In genomic region chr11:19019204-19020171, GRCm38 (mm10) we compare ENCODE assay signal across 8 mouse cellular contexts. TPM values are rescaled to one million over a fixed set of nuclear protein-coding genes. Genes with fewer than 3 reads are reported as not detected.
DNase-seq lines count a peak whose midpoint lies in the region; ATAC-seq lines count a peak whose summit lies in the region.

No protein-coding gene starts in this region.

- ATAC-seq in erythroblast, adult 5-6 weeks (replicated peaks; ENCODE audit: low FRiP score, poor library complexity, severe bottlenecking): no peak
- no peak for ATAC-seq in heart, embryonic 13.5 days (ENCODE audit: extremely low read depth, insufficient number of reproducible peaks, low FRiP score, low TSS enrichment)
- peak; percentile 71 for ATAC-seq in midbrain, embryonic 12.5 days (ENCODE audit: low FRiP score, low read depth)
- ATAC-seq in megakaryocyte progenitor cell, adult 5-6 weeks (replicated peaks; ENCODE audit: poor library complexity): no peak

- peak; percentile 77 for DNase-seq in R1 (ENCODE audit: low read depth, low spot score)
- DNase-seq in embryonic facial prominence, embryonic 10.5 days (ENCODE audit: low spot score): peak; percentile 82
- peak; percentile 74 to 80 for DNase-seq in kidney, postnatal 4 days

- H3K9ac ChIP-seq in heart, embryonic 13.5 days: peak overlapping the region; percentile 100
- peak overlapping the region; percentile 95 for H3K9ac ChIP-seq in midbrain, embryonic 12.5 days (replicated peaks)

- peaks cover 81% of the 10 kb centered on the region for H3K27me3 ChIP-seq in erythroblast, embryonic 14.5 days (ENCODE audit: control insufficient read depth)
- peaks cover 44% of the 10 kb centered on the region for H3K27me3 ChIP-seq in embryonic facial prominence, embryonic 10.5 days (replicated peaks; ENCODE audit: low read depth, poor library complexity, severe bottlenecking)
- H3K27me3 ChIP-seq in heart, embryonic 13.5 days (replicated peaks): no peaks in the 10 kb centered on the region
- H3K27me3 ChIP-seq in midbrain, embryonic 12.5 days: peaks cover 17% of the 10 kb centered on the region

- peak overlapping the region; percentile 55 for H3K4me3 ChIP-seq in erythroblast, embryonic 14.5 days (replicated peaks)
- H3K4me3 ChIP-seq in embryonic facial prominence, embryonic 10.5 days: peak overlapping the region; percentile 78
- H3K4me3 ChIP-seq in heart, embryonic 13.5 days: peak overlapping the region; percentile 84
- peak overlapping the region; percentile 69 for H3K4me3 ChIP-seq in midbrain, embryonic 12.5 days

- H3K36me3 ChIP-seq in erythroblast, embryonic 14.5 days (ENCODE audit: control insufficient read depth): no peaks in the 10 kb centered on the region
- peaks cover 11% of the 10 kb centered on the region; the same call in 1 of the 2 replicates for H3K36me3 ChIP-seq in embryonic facial prominence, embryonic 10.5 days (replicated peaks)
- peaks cover 9% of the 10 kb centered on the region for H3K36me3 ChIP-seq in heart, embryonic 13.5 days
- H3K36me3 ChIP-seq in midbrain, embryonic 12.5 days: no peaks in the 10 kb centered on the region

- peak overlapping the region; percentile 99 for H3K27ac ChIP-seq in embryonic facial prominence, embryonic 10.5 days (replicated peaks)
- H3K27ac ChIP-seq in heart, embryonic 13.5 days (replicated peaks): peak overlapping the region; percentile 100
- H3K27ac ChIP-seq in midbrain, embryonic 12.5 days (replicated peaks): peak overlapping the region; percentile 98

- peaks cover 2% of the 10 kb centered on the region for H3K4me1 ChIP-seq in erythroblast, embryonic 14.5 days (ENCODE audit: control insufficient read depth)
- H3K4me1 ChIP-seq in embryonic facial prominence, embryonic 10.5 days: peaks cover 35% of the 10 kb centered on the region
- H3K4me1 ChIP-seq in heart, embryonic 13.5 days: peaks cover 29% of the 10 kb centered on the region
- peaks cover 29% of the 10 kb centered on the region for H3K4me1 ChIP-seq in midbrain, embryonic 12.5 days

- peaks cover 3% of the 10 kb centered on the region; the same call in 1 of the 2 replicates for H3K9me3 ChIP-seq in erythroblast, embryonic 14.5 days (ENCODE audit: control insufficient read depth, low read length)
- no peaks in the 10 kb centered on the region for H3K9me3 ChIP-seq in embryonic facial prominence, embryonic 10.5 days
- no peaks in the 10 kb centered on the region for H3K9me3 ChIP-seq in heart, embryonic 13.5 days
- no peaks in the 10 kb centered on the region for H3K9me3 ChIP-seq in midbrain, embryonic 12.5 days

- WGBS in embryonic facial prominence, embryonic 10.5 days: under 1% methylated on average over 67 of the region's 67 CpGs
- under 1% methylated on average over 67 of the region's 67 CpGs for WGBS in heart, embryonic 13.5 days
- under 1% methylated on average over 62 of the region's 67 CpGs for WGBS in midbrain, embryonic 12.5 days

- peak overlapping the region; percentile 70 for H3K4me2 ChIP-seq in heart, embryonic 13.5 days
- peak overlapping the region; percentile 91 for H3K4me2 ChIP-seq in midbrain, embryonic 12.5 days (replicated peaks)

RNA-seq across cellular contexts. Expression of gene Meis1, which starts 0.7 kb away (rescaled TPM):
- 0.06 and 0.10 TPM in 2 replicates for polyA plus RNA-seq in erythroblast, embryonic 14.5 days (2012)
- total RNA-seq in erythroblast, adult 5-6 weeks (2015; ENCODE audit: low replicate concordance): 0.38 and 2.5 TPM in 2 replicates
- total RNA-seq in erythroblast, adult 5-6 weeks (2017; ENCODE audit: low replicate concordance): 2.4 and 3.3 TPM in 2 replicates
- 73.3 and 89.6 TPM in 2 replicates for polyA plus RNA-seq in embryonic facial prominence, embryonic 10.5 days (2016; fragmentation: Nextera tagmentation; extraction: Ambion mirVana)
- polyA plus RNA-seq in heart, embryonic 13.5 days (2015; fragmentation: Nextera tagmentation; extraction: Ambion mirVana): 65.4 and 68.5 TPM in 2 replicates
- 40.5 and 44.8 TPM in 2 replicates for polyA plus RNA-seq in midbrain, embryonic 12.5 days (2016; fragmentation: Nextera tagmentation; extraction: Ambion mirVana)
- total RNA-seq in megakaryocyte progenitor cell, adult 5-6 weeks (2015): 12.7 and 24.6 TPM in 2 replicates
- 13.0 and 26.3 TPM in 2 replicates for total RNA-seq in megakaryocyte progenitor cell, adult 5-6 weeks (2017)

Comparison
In these comparisons a context has a peak if more than half of its experiments do, and no peak if none do; other contexts are left out.
1. RNA of gene Meis1, which starts 0.7 kb away (polyA plus RNA-seq): 73.3 to 89.6 TPM in embryonic facial prominence, embryonic 10.5 days, 65.4 to 68.5 TPM in heart, embryonic 13.5 days and 40.5 to 44.8 TPM in midbrain, embryonic 12.5 days; 0.06 to 0.10 TPM in erythroblast, embryonic 14.5 days; every median in the first group is over 10 times any median in the second.
2. Peak in every context shown above with its lines, with median percentiles within 50 percentile points of each other: H3K4me3 ChIP-seq, DNase-seq and H3K27ac ChIP-seq.